Mouse (Mus musculus) liver, adult 2 months (tissue): Measurements from ENCODE around the gene Clcn3. TPM values are rescaled to one million over a fixed set of nuclear protein-coding genes. Genes with fewer than 3 reads are reported as not detected.
A peak's percentile ranks its signal among the peaks of the same experiment; 100 is the strongest.

ENCODE experiments used
- DNase-seq: peaks from one replicate; pipeline ENCODE4 v3.0.0-alpha.2; 2011; ENCODE audit warnings: low read depth, low spot score; ENCODE audit errors: extremely low read depth
- H3K27ac ChIP-seq: fragments of 200-500 bp; replicated peaks from 2 replicates; pipeline ENCODE4 v1.5.1; 2012; ENCODE audit warnings: low read depth, mild to moderate bottlenecking, control low read depth, inconsistent platforms, low read length; ENCODE audit not compliant: insufficient read depth
- H3K27me3 ChIP-seq: fragments of 200-500 bp; 2 replicates; pipeline ENCODE4 v1.6.1; 2012; ENCODE audit warnings: mild to moderate bottlenecking, moderate library complexity, low read length, inconsistent platforms; ENCODE audit not compliant: control insufficient read depth, insufficient read depth
- H3K36me3 ChIP-seq: fragments of 200-500 bp; 2 replicates; pipeline ENCODE4 v1.6.1; 2012; ENCODE audit warnings: low read length, inconsistent platforms; ENCODE audit not compliant: control insufficient read depth, insufficient read depth
- H3K4me1 ChIP-seq: fragments of 200-500 bp; 2 replicates; pipeline ENCODE4 v1.6.1; 2011; ENCODE audit warnings: low read length; ENCODE audit not compliant: control insufficient read depth, insufficient read depth
- H3K4me3 ChIP-seq: fragments of 200-500 bp; 2 replicates; pipeline ENCODE4 v1.5.1; 2011; ENCODE audit warnings: low read depth, mild to moderate bottlenecking, control low read depth, low read length, moderate library complexity; ENCODE audit not compliant: insufficient read depth
- H3K79me2 ChIP-seq: fragments of 200-500 bp; 2 replicates; pipeline ENCODE4 v1.6.1; 2012; ENCODE audit warnings: inconsistent platforms, mild to moderate bottlenecking, low read length, moderate library complexity; ENCODE audit not compliant: control insufficient read depth, insufficient read depth
- H3K9ac ChIP-seq: fragments of 200-500 bp; 2 replicates; pipeline ENCODE4 v1.6.1; 2012; ENCODE audit warnings: low read depth, mild to moderate bottlenecking, control low read depth, inconsistent platforms, low read length
- CTCF ChIP-seq: fragments of 200-500 bp; IDR thresholded peaks from 2 replicates; pipeline ENCODE4 v1.5.1; 2011; ENCODE audit warnings: low read depth, low read length, control low read depth
- POLR2A ChIP-seq: fragments of 200-500 bp; IDR thresholded peaks from 2 replicates; pipeline ENCODE4 v1.6.1; 2011; ENCODE audit warnings: low read length, control low read depth; ENCODE audit not compliant: insufficient read depth; ENCODE audit errors: extremely low read depth
- WGBS: fragments of 180-500 bp; shearing (Covaris S2); methylation state at CpG from one replicate; pipeline ENCODE4 v1.1.7; 2018; 5-methylcytosine and 5-hydroxymethylcytosine counted together
- polyA plus RNA-seq: library from polyadenylated mRNA; depleted of rRNA; stranded (reverse); fragments of >200 nt; gene quantifications from 2 replicates; pipeline ENCODE4 v1.2.3, GENCODE M21; 2012
- total RNA-seq: library from RNA; depleted of rRNA; stranded (reverse); fragments of >200 nt; gene quantifications from 2 replicates; pipeline ENCODE4 v1.2.3, GENCODE M21; 2014

The Clcn3 gene
- total and polyA plus RNA-seq, 2 experiments = 8.9 to 27.7 TPM

GRCm38 (mm10) chr8:60983688-60984079 is 584 bp upstream of the Clcn3 start:
- peak; percentile 85 for DNase-seq
- Histone ChIP-seq H3K4me1 (peaks cover 9% of the 10 kb centered on the region; the same call in 1 of the 2 replicates), H3K27ac (peak overlapping the region; percentile 68), H3K79me2 (peaks cover 5% of the 10 kb centered on the region; the same call in 1 of the 2 replicates), H3K4me3 (peak overlapping the region; percentile 74), H3K9ac (peak overlapping the region; percentile 72), H3K27me3 (no peaks in the 10 kb centered on the region), H3K36me3 (no peaks in the 10 kb centered on the region)
- 3% methylated on average over 9 of the region's 9 CpGs for WGBS
- TF ChIP-seq CTCF = peak; percentile 70
- no peak for TF ChIP-seq POLR2A

GRCm38 (mm10) chr8:60981388-60981787 is 1.7 kb downstream of the Clcn3 start:
- Histone ChIP-seq H3K4me1 (peaks cover 10% of the 10 kb centered on the region; the same call in 1 of the 2 replicates), H3K79me2 (peaks cover 11% of the 10 kb centered on the region; the same call in 1 of the 2 replicates), H3K36me3 (no peaks in the 10 kb centered on the region), H3K27ac (no peak overlapping the region), H3K27me3 (no peaks in the 10 kb centered on the region), H3K9ac (no peak overlapping the region), H3K4me3 (no peak overlapping the region)
- WGBS = 8% methylated on average over 1 of the region's 1 CpGs
- TF ChIP-seq POLR2A = no peak
- no peak for TF ChIP-seq CTCF
- peak; percentile 31 for DNase-seq

- Histone ChIP-seq H3K27me3 (no peaks in the 10 kb centered on the region), H3K9ac (no peak overlapping the region), H3K27ac (no peak overlapping the region; the same call in 1 of the 2 replicates), H3K79me2 (peaks cover 11% of the 10 kb centered on the region; the same call in 1 of the 2 replicates), H3K4me1 (peaks cover 10% of the 10 kb centered on the region; the same call in 1 of the 2 replicates), H3K4me3 (no peak overlapping the region), H3K36me3 (no peaks in the 10 kb centered on the region)
- WGBS = 19% methylated on average over 5 of the region's 5 CpGs
- peak; percentile 80 for DNase-seq
- no peak for TF ChIP-seq POLR2A
These were observed 4.6 kb downstream of the Clcn3 start for GRCm38 (mm10) chr8:60978496-60978895.

- Histone ChIP-seq H3K27ac (no peak overlapping the region), H3K9ac (no peak overlapping the region), H3K79me2 (peaks cover 11% of the 10 kb centered on the region; the same call in 1 of the 2 replicates), H3K27me3 (no peaks in the 10 kb centered on the region), H3K4me1 (peaks cover 11% of the 10 kb centered on the region; the same call in 1 of the 2 replicates), H3K36me3 (no peaks in the 10 kb centered on the region), H3K4me3 (no peak overlapping the region)
- no peak for DNase-seq
- TF ChIP-seq POLR2A (no peak), CTCF (no peak)
- WGBS = 89% methylated on average over 9 of the region's 9 CpGs
These were observed 6.3 kb downstream of the Clcn3 start for GRCm38 (mm10) chr8:60976818-60977217.

GRCm38 (mm10) chr8:60974837-60975236 is 8.3 kb downstream of the Clcn3 start:
- WGBS = 88% methylated on average over 2 of the region's 2 CpGs
- TF ChIP-seq CTCF = no peak
- TF ChIP-seq POLR2A = no peak
- Histone ChIP-seq H3K4me1 (peaks cover 9% of the 10 kb centered on the region; the same call in 1 of the 2 replicates), H3K27ac (no peak overlapping the region), H3K36me3 (no peaks in the 10 kb centered on the region), H3K4me3 (no peak overlapping the region), H3K9ac (no peak overlapping the region), H3K27me3 (no peaks in the 10 kb centered on the region), H3K79me2 (peaks cover 8% of the 10 kb centered on the region; the same call in 1 of the 2 replicates)
- DNase-seq = no peak

GRCm38 (mm10) chr8:60973448-60973847 is 9.7 kb downstream of the Clcn3 start:
- Histone ChIP-seq H3K27ac (no peak overlapping the region), H3K4me1 (peaks cover 6% of the 10 kb centered on the region), H3K36me3 (no peaks in the 10 kb centered on the region), H3K4me3 (no peak overlapping the region), H3K79me2 (peaks cover 11% of the 10 kb centered on the region; the same call in 1 of the 2 replicates), H3K27me3 (no peaks in the 10 kb centered on the region), H3K9ac (no peak overlapping the region)
- WGBS = 75% methylated on average over 2 of the region's 2 CpGs
- TF ChIP-seq POLR2A (no peak), CTCF (no peak)
- DNase-seq = no peak
